Mouse (Mus musculus) urinary bladder, postnatal 25 days (tissue): Measurements from ENCODE around the gene Tmem51.

ENCODE experiments used
- DNase-seq: peaks from one replicate; pipeline ENCODE4 v3.0.0; 2022; ENCODE audit warnings: low spot score

Gene Tmem51

GRCm38 (mm10) chr4:142084131-142084899 lies at the start of gene Tmem51:
Tmem51 (minus strand) TSS chr4:142084304.
- peak; percentile 67 for DNase-seq

- DNase-seq: no peak
These were observed 46.1 kb upstream of the Tmem51 start for GRCm38 (mm10) chr4:142130162-142130561.

DNA sequence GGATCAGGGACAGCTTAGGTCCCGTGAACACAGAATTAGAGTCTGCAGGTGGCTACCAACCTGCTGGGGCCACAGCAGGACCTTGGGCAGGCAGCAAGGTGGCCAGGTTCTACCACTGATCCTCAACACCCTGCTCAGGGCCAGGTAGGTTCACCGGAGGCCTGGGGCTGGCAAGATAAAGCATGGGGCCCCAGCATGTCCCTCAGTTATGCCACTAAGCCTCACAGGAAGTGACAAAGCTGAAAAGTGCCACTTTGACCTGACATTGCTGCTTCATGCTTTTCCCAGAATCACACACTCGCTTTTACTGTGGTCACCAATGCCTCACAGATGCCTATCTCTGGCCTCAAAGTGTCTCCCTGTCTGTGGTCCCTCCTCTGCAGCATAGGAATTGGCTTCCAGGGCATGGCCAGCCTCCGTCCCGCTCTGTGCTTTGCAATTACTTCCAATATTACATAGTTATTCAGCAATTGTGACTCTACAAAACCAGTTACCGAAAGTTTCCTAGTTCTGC lies 43.2 kb upstream of the Tmem51 start:
- no peak for DNase-seq

GRCm38 (mm10) chr4:142126641-142127274 lies 42.7 kb upstream of the Tmem51 start:
- no peak for DNase-seq

DNA sequence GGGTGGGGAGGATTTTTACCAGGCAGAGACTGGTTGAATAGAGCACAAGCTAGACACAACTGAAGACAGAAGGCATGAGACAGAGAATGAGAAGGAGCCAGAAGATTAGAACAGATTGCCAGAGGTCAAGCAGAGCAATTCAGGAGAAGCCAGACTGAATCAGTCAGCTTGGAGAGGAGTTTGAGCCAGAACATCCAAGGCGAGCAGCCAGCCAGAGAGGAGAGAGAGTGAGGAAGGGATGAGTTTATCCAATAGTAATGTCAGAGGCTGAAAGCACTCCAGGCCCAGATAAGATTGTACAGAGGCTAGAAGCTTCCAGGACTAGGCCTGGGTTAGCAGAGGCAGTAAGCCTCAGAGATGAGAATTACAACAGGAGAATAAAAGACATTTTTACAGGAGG lies 37.1 kb upstream of the Tmem51 start:
- DNase-seq: no peak

- no peak for DNase-seq
These were observed 34.4 kb upstream of the Tmem51 start for GRCm38 (mm10) chr4:142118522-142118921.

DNA sequence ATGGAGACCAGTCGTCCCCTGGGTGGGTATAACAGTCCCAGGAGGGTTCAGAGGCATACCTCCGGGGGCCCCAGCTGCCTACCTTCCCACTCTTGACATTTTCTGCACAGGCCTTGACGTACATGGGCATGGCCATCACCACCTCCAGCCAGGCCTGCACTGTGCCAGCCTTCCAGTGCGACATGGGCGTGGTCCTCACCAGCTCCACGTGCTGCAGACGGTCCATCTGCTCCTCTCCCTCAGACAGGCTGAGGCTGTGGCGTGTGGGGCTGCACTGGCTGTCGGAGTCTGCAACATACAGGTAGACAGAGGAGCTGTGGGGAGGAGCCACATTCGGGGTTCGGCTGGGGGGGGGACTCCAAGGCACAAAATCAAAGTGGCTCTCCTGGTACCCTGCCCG lies 33.9 kb upstream of the Tmem51 start:
- no peak for DNase-seq

GRCm38 (mm10) chr4:142113306-142113705 lies 29.2 kb upstream of the Tmem51 start:
- peak; percentile 26 for DNase-seq

- no peak for DNase-seq
These were observed 19.1 kb upstream of the Tmem51 start for GRCm38 (mm10) chr4:142103081-142103671.

GRCm38 (mm10) chr4:142098303-142098702 lies 14.2 kb upstream of the Tmem51 start:
- DNase-seq: peak; percentile 70

DNA sequence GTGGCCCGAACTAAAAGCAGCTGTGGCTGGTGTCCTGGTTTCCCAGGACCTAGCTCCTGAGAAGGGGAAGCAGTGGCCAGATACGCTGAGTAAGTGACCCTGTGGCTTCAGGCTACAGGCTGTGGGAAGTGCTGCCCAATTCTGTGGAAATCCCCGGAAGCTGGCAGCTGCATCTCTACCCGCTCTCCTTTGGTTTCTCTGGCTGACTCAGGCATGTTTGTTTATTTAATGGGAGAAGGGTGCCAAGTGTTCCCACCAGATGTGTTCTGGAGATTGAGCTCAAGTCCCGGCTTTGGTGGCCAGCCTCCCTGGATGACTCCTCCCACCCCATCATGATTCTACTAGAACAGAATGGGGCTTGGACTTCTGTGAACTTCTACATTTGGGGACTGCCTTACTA lies 13.8 kb upstream of the Tmem51 start:
- peak; percentile 33 for DNase-seq

DNA sequence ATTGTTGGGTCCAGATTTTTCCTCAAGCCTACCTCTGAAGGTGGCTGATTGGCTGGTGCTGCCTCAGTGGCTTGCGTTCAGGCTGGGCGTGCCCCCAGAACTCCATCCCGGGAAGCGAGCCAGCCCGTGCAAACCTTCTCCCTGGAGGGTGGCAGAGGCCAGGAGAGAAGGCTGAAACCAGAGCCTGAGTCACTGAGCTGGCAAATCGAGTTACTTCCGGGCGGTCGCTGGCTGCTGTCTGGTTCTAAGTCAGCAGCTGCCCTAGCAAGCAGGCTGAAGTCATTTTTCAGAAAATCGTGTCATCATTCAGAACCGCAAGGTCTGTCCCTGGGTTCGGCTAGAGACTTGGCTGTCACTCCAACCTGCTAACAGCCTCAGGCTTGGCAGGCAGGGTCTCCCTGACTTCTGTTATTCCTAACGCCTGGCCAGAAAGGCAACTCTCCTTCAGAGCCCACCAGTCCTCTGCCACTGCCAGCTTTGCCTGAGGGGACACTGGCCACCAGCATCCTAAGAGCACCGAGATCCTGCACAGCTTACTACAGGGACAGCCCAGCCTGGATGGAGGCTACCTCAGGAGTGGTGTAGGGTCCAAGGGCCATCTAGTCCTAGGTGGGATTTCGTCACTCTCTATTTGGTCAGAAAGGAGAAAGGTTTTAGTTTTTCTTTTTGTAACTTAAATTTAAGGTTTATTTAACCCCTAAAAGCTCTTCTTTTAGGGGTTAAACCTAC lies 11.6 kb upstream of the Tmem51 start:
- DNase-seq: peak; percentile 65

DNA sequence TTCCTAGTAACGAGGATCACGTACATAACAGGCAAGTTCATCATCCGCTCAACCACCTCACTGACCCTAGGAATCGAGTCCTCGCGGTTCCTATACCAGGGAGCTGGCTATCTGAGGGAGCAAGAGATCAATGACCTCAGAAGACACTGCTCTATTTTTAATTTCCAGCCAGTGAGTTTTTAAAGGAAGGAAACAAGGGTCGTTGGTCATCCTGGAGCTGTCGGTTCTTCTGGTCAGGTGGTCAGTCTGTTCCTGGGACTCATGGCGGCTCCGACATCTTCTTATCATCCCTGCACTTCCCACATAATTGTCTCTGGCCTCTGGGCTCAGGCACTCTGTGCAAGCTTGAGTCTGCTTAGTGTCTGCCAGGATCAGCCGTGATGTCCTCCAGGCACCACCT lies 10.3 kb upstream of the Tmem51 start:
- no peak for DNase-seq

DNA sequence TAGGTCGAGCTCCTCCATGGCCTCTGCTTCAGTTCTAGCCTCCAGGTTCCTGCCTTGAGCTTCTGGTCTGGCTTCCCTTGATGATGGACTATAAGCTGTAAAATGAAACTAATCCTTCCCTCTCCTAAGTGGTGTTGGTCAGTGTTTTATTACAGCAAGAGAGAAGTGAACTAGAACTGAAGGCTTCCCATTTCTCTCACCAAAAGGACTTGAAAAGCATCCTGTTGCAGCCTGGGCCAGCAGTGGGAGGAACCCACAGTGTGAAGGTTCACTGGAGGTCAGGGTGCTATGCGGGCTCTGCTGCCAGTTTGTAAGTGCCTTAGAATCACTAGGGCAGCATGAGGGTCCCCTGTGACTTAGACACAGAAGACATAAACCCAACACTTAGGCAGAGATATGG lies 7.0 kb upstream of the Tmem51 start:
- no peak for DNase-seq

- no peak for DNase-seq
These were observed 5.9 kb upstream of the Tmem51 start for GRCm38 (mm10) chr4:142089966-142090365.

GRCm38 (mm10) chr4:142088836-142089235 lies 4.7 kb upstream of the Tmem51 start:
- no peak for DNase-seq

GRCm38 (mm10) chr4:142088409-142088808 lies 4.3 kb upstream of the Tmem51 start:
- no peak for DNase-seq

DNA sequence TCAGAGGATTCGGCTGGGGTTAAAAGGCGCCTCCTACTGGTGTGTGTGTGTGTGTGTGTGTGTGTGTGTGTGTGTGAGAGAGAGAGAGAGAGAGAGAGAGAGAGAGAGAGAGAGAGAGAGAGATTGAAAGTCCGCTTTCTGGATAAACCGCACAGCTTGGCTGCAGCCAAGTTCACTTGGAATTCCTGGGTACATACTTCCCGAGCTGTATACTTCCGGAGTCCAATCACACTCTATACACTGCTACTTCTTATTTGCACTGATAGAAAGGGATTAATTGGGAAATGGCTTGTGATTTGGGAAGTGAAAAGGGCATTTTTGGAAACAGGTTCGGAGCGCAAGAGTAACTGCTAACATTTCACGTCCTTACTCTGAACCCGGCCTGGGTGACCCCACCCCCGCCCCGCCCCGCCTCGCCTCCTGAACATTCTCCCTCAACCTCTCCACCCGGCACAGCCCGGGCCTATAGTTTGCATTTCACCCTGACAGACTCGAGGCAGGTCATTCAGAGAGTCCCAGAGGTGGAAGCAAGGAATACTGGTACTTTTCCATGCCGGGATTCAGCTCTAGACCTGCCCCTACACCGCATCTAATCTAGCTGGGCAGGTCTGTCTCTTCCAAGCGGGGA lies 946 bp upstream of the Tmem51 start:
- DNase-seq: no peak

DNA sequence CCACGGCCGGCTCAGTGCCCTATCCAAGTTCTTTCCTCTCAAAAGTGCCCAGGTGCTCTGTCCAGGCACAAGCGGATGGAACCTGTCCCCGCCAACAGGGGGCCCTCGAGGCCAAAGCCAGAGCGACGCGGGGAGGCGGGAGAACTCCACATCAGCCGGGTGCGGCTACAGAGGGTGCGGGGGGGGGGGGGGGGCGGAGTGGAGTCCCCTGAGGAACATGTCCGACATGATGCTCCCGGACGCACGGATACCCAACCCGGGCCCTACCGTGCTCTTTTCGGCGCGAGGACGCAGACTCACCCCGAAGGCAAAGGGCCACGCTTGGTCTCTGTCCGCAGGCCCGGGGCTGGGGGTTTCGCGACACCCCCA lies 358 bp downstream of the Tmem51 start:
- DNase-seq: peak; percentile 82

DNA sequence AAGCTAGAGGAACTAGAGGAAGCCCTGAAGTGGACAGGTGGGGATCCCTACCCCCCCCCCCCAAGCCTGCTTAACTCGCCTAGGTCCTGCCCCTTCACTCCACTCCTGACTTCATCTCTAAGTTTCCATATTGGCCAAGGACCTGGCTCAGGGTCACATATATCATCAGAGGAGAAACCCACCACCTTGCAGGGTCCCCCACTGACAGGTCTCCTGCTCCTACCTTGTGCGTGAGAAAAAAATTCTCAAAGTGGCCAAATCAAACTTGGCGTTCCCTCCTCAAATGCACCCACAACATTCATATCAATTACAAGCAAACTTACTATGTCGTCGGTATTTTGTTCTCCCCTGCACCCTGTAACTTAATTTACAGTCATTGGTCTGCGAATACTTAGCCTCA lies 911 bp downstream of the Tmem51 start:
- DNase-seq: no peak

- no peak for DNase-seq
These were observed 1.4 kb downstream of the Tmem51 start for GRCm38 (mm10) chr4:142082703-142083102.
